Mouse (Mus musculus) spleen, adult 2 months (tissue): ENCODE measurements around the gene F2rl3.

Source experiments
- CTCF ChIP-seq: fragments of 200-500 bp; IDR thresholded peaks from 2 replicates; pipeline ENCODE4 v1.5.1; 2011; ENCODE audit warnings: mild to moderate bottlenecking, inconsistent platforms; ENCODE audit not compliant: insufficient read depth, insufficient read length, insufficient replicate concordance; ENCODE audit errors: extremely low read depth
- POLR2A ChIP-seq: fragments of 200-500 bp; IDR thresholded peaks from 2 replicates; pipeline ENCODE4 v1.6.1; 2011; ENCODE audit warnings: low read depth, low read length, inconsistent platforms

GRCm38 (mm10) chr8:72716594-72716993 lies 45.1 kb upstream of the F2rl3 start:
- TF ChIP-seq POLR2A (no peak), CTCF (no peak)
